Mouse (Mus musculus) 3T3-L1 (cell line): Measurements from ENCODE around the gene Gatad2a.

ENCODE experiments used
- DNase-seq: peaks from one replicate; pipeline ENCODE4 v3.0.0-alpha.2; 2015; ENCODE audit warnings: low read depth, low spot score

The Gatad2a gene

DNA sequence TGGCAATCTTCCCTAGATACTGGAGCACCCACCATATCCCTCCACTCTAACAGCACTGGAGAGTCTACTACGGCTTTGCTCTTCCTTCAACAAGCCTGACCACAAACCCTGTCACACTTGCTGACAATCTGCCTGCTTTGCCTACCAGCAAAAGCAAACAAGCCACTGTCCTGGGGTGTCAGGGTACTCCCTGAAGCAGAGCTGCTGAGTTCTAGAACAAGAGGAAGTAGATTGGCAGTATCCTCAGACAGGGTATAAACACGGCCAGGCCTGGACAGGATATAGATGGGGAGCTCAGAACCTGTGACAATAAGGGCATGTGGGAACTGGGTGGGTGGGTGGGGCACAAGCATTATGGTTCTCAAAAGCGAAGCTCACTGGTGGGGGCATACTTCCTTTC is 58.7 kb downstream of the Gatad2a start:
- DNase-seq, result no peak

DNA sequence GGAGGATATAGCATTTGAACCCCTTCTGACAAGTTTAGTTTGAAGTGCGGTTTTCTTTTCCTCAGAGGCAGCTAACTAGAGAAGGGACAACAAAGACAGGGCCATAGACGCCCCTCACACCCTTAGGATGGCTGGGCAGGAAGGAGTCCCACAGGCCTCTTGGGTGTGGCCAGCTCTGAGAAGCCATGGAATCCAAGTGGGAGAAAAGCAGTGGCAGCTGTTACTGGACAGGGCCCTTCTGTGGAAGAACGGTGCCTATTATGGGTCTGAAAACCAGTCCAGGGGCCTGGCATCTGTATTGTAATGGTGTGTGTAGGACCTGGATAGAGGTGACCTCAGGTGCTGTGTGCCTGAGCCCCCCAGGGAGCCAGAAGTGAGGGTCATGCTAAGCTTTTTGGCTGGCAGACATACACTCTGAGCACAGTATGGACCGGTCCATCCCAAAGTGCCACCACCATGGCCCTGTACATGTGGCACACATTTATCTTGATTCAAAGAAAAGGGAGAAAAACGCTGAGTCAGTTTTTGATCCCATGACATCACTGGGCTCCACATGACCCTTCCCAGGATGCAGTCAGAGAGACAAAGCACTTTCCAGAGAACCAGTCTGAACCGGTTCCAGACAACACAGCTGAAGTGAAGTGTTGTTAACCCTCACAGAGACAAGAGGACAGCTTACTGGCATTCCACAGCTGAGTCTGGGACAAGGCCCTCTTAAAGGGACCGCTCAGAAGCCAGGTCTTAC is 60.0 kb downstream of the Gatad2a start:
- peak; percentile 95 for DNase-seq

DNA sequence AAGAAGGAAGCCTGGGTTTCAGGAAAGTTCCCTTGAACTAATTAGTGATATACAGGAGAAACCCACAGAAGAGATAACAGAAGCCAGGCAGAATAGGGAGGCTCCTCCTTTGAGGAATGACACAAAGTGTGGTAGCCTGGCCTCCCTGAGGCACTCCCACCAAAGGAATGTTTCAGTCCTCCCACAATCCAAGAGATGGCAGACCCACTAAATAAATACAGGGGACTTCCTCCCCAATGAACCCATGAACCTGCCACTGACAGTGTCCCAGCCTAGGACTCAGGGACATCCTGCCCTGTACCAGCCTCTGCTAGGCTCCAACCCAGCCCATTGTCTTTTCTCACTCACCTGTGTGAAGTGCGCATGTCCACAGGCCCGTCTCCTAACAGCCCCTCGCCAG is 60.8 kb downstream of the Gatad2a start:
- DNase-seq, result peak; percentile 41

DNA sequence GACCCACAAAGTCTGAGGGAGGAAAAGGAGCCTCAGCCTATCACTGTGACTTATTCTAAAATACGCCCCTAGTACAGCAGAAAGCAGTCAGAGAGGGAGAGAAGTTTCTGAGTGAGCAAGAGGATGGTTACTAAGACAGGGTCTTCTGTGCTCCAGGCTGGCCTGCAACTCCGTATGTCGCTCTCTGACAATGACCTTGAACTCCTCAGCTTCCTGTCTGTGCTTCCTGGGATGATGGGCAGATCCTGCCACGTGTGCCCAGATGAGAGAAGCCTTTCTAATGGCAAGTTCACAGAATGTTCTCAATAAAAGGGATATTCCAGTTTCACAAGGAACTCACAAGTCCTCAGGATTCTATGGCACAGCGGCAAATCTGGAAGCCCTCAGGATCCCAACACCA is 61.6 kb downstream of the Gatad2a start:
- no peak for DNase-seq

DNA sequence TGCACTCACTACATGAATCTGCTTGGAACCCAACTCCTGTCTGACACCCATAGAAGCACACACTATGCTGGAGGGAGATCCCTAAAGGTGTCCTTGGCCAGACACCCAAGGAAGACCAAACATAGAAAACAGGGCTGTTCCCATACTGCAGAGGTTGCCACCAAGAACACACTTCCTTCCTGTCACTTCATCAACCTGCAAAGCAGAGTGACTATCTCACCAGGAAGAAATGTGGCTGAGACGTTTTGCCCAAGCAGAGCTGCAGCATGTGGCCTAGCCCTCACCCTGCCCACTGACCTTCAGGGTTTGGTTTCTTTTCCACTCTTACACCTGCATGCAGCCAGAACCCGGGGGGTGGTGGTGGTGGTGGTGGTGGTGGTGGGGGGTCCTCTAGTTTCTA is 62.4 kb downstream of the Gatad2a start:
- no peak for DNase-seq

DNA sequence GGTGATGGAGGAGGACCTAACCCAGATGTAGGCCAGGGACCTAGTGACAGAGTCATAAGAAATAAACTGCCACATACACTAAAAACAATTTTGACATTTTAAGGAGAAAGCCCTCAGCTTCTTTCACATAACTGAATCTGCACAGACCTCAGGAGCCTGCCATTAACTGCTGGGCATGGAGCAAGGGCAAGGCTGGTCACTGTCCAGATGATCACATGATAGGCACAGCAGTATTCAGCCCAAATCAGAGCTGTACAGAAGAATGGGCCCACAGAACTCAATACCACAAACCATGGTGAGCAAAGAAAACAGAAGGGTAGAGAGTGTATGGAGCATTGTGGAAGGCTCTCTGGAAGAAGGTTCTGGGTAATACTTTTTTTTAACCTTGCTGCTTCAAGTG is 69.3 kb downstream of the Gatad2a start:
- DNase-seq, result no peak

DNA sequence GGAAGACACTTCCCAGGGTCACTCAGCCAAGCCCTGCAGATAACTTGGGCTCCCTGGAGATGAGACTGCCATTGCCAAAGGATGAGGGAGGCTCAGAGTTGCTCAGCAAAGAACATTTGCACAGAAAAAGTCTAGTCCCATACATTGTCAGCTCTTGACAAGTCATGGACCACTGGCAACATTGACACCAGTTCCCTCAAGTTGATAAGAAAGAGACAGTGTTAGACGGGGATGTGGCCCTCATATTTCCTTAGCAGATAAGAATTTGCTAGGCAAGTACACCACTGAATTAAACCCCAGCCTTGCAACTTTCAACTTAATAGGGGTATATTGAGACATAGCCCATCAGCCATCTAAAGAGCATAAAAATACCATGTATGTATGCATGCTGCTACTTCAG is 72.2 kb downstream of the Gatad2a start:
- DNase-seq, result no peak

DNA sequence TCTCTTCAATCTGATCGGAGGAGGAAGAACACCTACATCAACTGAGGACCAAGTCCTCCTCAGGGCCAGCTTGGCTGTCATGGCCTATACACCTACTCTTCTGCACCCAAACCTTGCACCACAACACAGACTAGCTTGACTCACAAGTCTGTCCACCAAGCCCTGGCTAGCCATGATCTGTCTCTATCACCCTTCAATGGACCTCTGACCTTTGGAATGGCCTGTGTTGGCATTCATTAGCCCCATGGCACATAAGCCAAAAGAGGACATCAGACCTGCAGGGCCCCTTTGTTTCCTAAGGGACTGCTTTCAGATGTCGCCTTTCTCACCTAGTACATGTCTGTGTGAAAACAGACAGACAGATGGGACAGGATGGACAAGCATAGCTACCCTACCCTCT is 75.0 kb downstream of the Gatad2a start:
- no peak for DNase-seq

DNA sequence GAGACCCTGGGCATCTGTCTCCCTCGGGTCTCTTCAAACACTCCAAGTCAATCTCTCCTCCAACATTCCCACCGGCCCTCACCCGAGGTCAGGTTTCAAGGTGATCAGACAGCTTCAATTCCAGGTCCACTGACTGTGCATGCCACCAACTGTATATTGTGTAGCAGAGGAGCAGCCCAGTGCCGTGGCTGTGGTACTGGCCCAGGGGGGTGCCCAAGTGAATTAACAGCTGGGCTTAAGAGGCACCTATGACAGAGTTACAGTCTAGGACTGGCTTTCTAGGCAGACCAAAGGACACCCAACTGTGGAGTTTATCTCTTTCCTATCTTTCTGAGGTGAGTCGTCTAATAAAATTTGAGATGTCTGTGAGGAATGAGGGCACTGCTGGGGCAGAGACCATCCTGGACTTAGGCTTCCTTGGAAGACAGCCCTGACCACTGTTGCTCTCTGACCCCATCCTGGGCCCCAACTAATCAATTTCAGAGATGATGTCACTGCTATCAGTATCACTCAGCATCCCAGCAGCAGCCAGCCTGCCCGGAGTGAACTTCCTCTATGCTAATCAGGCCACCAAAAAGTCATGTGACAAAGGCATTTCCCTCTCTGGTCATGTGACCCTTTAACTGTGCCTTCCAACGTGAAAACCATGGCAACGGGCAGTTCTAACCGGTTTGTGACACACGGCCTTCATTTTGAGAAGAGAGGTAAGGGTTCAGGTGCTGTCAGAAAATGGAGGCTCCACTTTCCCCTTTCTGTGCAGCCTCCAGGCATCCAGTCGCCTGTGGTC is 76.1 kb downstream of the Gatad2a start:
- peak; percentile 85 for DNase-seq

DNA sequence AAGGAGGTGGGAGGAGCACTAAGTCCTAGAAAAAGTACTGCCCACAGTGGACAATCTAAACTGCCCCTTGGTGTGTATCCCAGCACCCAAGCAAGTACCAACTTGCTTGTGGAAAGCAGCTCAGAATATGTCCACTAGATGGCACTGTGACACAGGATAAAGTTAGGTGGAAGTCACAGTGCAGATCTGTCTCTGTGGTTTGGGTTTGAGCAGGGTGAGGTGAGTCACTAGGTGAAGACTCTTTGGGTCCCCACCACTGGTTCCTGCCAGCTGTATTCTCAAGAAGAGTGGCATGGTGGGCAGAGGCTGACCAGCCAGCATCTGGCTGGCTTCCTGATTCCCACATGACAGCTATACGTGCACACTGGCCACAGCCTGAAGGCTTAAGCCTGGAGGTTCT is 77.2 kb downstream of the Gatad2a start:
- peak; percentile 98 for DNase-seq

DNA sequence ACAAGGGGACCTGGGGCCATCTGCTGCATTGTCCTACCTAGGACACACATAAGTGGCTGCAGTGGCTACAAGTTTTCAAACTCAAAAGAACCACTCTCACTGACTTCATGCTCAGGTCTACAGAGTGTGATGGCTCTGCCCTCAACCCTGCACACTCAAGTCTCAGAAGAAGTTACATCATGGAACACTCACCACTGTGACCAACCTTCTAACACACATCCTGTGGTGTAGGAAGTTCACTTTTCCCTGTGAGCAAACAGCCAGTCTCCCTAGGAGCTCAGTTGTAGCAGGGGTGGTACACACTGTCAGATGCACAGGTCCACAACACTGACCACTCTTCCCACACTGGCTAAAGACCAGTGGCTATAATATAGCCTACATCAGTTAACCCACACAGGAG is 77.7 kb downstream of the Gatad2a start:
- no peak for DNase-seq

DNA sequence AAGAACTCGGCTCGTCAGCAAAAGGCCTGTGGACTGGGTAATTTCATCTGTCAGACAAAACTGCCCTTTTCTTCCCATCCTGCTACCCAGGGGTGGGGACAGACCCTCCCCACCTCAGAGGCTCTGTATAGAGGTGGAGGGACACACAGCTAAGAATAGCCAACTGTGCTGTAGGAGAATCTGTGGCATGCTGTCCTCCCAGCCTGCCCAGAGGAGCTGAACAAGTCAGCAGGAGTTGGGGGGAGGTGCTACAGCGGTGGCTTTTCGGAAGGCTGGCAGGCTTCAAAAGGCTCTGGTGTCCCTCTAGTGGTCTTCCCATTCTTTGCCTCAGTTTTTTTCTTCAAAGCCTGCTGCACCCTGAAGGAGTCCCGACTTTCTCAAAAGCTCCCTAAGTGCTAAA is 80.4 kb downstream of the Gatad2a start:
- peak; percentile 51 for DNase-seq

DNA sequence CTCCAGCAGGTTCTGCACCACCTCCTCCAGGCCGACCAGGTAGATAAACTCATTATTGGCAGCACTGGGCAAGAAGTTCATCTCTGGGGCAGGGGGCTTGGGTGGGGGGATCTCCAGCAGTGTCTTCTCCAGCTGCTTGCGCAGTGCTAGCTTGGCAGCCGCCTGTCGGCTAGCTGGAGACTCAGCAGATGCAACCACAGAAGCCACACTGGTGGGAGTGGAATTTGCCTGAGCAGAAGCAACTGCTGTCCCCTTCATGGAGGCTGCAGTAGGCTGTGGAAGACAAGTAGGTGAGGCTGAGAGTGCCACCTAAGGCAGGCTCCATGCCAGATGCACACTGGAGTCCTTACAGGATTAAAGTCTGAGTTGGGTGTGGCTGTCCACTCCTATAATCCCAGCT is 81.7 kb downstream of the Gatad2a start:
- DNase-seq, result no peak

DNA sequence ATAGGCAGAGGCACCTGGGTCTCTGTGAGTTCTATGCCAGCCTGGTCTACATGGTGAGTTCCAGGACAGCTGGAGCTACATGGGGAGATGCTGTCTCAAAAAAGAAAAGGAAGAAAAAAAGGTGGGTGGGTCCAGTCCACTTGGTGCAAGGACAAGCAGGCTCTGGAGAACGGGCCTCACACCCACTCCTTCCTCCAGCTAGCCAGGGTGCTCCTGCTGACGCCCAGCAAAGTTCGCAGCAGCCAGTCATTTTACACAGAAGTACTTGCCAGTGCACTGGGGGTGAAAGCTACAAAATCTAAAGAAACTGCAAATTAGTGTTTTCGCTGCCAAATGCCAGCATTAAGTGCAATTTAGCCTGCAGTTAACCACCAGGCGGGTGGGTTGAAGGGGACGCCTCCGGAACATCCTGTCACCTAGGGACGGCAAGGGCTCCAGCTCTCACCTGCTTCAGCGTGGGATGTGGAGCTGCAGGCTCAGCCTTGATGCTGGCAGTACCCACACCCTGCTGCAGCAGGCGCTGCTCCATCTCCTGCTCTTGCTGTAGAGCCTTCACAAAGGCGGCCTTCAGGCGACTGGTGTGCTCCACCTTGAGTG is 83.6 kb downstream of the Gatad2a start:
- no peak for DNase-seq

DNA sequence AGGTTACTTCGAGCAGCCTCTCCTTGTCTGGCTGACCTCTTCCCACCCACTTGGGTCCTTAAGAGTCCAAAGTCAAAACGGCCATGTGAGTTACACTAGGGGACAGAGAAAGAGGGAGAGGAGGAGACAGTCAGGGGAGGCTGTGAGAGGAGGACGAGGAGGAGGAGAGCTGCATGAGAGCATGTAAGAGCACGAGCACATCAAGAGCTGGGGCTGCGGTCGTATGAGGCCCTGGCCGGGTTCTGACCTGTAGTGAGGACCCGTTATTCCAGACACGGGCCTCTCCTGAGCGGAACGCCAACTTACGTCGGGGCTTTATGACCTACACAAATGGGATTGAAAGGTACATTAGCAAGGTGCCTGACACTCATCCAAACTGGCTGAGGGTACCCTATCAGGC is 84.3 kb downstream of the Gatad2a start:
- DNase-seq, result no peak

DNA sequence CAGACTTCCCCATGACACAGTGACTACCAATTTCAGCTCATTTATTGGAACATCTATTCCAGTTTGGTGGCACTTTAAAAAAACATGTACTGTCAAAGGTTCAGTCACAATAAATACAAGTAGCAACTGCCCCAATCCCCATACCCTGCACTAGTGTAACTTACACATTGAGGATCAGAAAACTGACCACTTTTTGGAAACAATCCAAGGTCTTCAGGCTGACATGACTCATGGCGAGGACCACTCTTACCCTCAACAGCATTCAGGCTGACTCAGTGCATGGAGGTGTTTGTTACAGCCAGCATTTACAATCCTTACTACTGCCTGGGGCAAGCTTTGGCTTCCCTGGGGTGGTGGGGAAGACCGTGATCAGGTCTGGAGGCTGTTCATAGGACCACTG is 89.1 kb downstream of the Gatad2a start:
- peak; percentile 70 for DNase-seq

DNA sequence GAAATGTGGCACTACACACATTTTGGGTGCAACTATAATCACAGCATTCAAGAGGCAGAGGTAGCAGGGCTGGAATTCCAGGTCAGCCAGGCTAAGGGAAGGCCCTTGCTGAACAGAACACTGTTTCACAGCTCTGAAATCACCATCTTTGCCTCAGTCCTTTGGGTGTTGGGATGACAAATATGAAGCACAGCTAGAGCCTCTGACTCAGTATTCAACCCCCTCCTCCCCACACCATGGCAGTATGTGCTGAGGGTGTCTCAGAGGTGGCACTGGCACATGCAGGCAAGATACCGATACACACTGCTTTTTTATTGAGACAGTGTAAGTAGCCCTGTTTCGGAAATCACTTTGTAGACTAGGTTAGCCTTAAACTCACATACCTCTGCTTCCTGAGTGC is 89.9 kb downstream of the Gatad2a start:
- DNase-seq, result peak; percentile 52

DNA sequence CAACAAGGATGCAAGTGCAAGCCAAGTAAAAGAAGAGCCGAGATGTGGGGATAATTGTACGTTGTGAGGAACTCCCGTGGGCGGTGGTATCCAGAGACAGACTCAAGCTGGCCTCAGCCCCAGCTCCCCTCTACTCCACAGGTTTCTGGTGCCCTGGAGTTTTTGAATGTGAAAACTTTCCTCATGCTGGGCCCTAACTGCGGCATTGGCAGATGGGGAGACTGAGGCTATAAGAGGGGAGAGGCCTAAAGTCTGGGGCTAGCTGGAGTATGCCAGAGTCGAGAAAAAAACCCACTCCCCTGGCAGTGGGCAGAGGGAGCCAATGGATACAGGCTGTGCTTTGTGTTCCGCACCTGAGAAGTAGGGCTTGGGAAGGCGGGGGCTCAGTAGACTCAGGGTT is 92.1 kb downstream of the Gatad2a start:
- DNase-seq, result no peak

DNA sequence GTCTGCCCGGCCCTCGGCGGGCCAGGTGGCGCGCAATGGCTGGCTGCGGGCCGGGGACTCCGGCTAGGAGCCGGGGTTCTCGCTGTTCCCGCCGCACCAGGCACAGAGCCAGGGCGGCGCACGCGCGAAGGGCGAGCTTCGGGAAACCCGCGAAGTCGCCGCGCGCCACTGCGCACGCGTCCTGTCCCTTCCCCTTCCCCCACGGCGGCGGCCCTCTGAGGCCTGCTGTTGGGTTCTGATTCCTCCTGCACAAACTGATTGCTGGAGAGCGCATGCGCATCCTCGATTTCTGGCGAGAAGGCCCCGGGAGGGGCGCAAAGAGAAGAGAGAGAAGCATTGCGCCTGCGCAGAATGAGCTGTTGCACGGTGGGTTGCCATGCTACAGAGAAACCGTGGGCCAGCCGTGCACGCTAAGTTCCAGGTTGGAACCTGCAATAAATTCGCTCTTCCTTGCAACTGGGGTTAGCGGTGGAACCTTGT is 93.1 kb downstream of the Gatad2a start:
- peak; percentile 99 for DNase-seq

DNA sequence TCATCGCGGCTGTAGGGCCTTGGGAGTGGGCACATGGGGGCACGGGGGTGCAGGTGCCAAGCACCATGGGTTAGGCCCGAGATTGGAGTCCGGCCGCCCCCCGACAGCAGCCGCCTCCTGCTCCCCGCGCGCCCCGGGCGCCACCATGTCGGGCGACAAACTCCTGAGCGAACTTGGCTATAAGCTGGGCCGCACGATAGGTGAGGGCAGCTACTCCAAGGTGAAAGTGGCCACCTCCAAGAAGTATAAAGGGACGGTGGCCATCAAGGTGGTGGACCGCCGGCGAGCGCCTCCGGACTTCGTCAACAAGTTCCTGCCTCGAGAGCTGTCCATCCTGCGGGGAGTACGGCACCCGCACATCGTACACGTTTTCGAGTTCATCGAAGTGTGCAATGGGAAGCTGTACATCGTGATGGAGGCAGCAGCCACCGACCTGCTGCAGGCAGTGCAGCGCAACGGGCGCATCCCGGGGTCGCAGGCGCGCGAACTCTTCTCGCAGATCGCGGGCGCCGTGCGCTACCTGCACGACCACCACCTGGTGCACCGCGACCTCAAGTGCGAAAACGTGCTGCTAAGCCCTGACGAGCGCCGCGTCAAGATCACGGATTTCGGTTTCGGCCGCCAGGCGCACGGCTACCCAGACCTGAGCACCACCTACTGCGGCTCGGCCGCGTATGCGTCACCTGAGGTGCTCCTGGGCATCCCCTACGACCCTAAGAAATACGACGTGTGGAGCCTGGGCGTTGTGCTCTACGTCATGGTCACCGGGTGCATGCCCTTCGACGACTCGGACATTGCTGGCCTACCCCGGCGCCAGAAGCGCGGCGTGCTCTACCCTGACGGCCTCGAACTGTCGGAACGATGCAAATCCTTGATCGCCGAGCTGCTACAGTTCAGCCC is 93.8 kb downstream of the Gatad2a start, which contains the start of the genes Tssk6, Ndufa13 and Yjefn3:
Gene Tssk6 (plus strand): TSS at position 22 of the 900 bp plus-strand sequence.
Gene Ndufa13 (minus strand): TSS at position 396 of the 900 bp plus-strand sequence.
Gene Yjefn3 (minus strand): TSS at position 550 of the 900 bp plus-strand sequence.
- DNase-seq, result no peak

DNA sequence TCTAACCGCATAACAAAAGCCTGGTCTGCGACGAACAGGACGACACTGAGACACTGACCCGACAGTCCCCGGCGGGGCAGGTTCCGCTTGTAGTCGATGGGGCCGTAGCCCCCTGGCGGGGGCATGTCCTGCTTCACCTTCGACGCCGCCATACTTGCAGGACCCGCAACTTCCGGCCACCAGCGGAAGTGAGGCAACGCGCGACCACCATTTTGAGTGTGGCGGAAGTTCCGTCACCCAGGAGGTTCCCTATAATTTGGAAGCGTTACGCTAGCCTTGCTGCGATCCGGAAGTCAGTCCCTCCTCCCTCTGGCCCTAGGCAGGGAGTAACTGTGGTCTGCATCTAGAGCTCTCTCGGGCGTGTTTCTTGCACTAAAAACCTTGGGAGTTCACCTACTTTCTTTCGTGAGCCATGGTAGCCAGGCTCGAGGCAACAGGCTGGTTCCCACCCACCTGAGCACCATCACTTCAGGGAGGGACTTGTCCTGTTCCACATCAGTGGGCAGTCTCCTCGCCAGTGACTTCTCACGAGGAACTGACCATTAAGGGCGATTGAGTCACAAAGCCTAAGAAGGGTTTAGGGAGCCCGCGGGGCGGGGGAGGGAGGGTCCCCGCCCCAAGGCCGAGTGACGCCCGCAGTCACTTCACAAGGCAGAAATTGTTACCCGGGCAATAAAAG is 94.6 kb downstream of the Gatad2a start:
- peak; percentile 98 for DNase-seq
